Comparison of ENCODE assay signal across 15 mouse cellular contexts in genomic region chr9:108172777-108173350, GRCm38 (mm10). TPM values are rescaled to one million over a fixed set of nuclear protein-coding genes. Genes with fewer than 3 reads are reported as not detected.
A peak's percentile ranks its signal among the peaks of the same experiment; 100 is the strongest.
DNase-seq lines count a peak whose midpoint lies in the region; ATAC-seq and TF ChIP-seq lines count a peak whose summit lies in the region.
"Had no signal": no experiment of that assay in that cellular context is flagged by ENCODE, and none has a peak within 500 bp of the region (broad histone marks: within the 10 kb centered on the region; RNA-seq: fewer than 3 reads in every experiment).

No protein-coding gene starts in this region.

- H3K27me3 ChIP-seq in Patski: no peaks in the 10 kb centered on the region
- H3K27me3 ChIP-seq in myocyte (ENCODE audit: control insufficient read depth, insufficient read depth, insufficient read length): no peaks in the 10 kb centered on the region
- H3K27me3 ChIP-seq: limb, embryonic 13.5 days; neural tube, embryonic 15.5 days had no signal

- TF ChIP-seq POLR2A in myocyte (IDR thresholded peaks at IDR 0.05; ENCODE audit: insufficient read length, low read depth): no peak

- H3K4me3 ChIP-seq in layer of hippocampus, adult 2 months: no peak overlapping the region
- no peak overlapping the region for H3K4me3 ChIP-seq in myocyte
- H3K4me3 ChIP-seq: hindbrain, embryonic 10.5 days; limb, embryonic 13.5 days; neural tube, embryonic 15.5 days had no signal

- H3K27ac ChIP-seq in layer of hippocampus, adult 2 months: peak overlapping the region; percentile 78
- H3K27ac ChIP-seq: hindbrain, embryonic 10.5 days; limb, embryonic 13.5 days; neural tube, embryonic 15.5 days had no signal

- no peaks in the 10 kb centered on the region for H3K36me3 ChIP-seq in myocyte (ENCODE audit: control insufficient read depth, insufficient read depth)
- H3K36me3 ChIP-seq: hindbrain, embryonic 10.5 days; limb, embryonic 13.5 days; neural tube, embryonic 15.5 days had no signal

- TF ChIP-seq CTCF in layer of hippocampus, adult 2 months (conservative IDR thresholded peaks at IDR 0.05): no peak
- TF ChIP-seq CTCF in Patski (IDR thresholded peaks at IDR 0.05): no peak

- in situ Hi-C loops in Patski (cut with MboI; ENCODE audit: low pct_unique_long_range_greater_than_20kb): no loop called here

- peak; percentile 31 for ATAC-seq in Patski
- ATAC-seq: lung, postnatal 0 days had no signal

- H3K79me2 ChIP-seq in myocyte (ENCODE audit: control insufficient read depth, insufficient read depth): no peaks in the 10 kb centered on the region

- POLR2A ChIA-PET in Patski (lab: Charles Lee): interaction anchor here (0.5 kb wide), 1 partner anchor 9 kb away, joined by 3 read pairs; no protein-coding TSS in a partner anchor

- DNase-seq in layer of hippocampus, adult 2 months (ENCODE audit: low spot score in 2 of 2): no peak
- DNase-seq in layer of hippocampus, adult 8-10 months (ENCODE audit: low spot score in 2 of 2): no peak
- DNase-seq in Patski (ENCODE audit: low read depth, low spot score): no peak
- DNase-seq in adrenal gland, postnatal 36 days: peak; percentile 19 to 29
- DNase-seq in thymus, postnatal 25 days: no peak
- DNase-seq in thymus, postnatal 0 days (ENCODE audit: low spot score): no peak
- DNase-seq: cerebellum, adult 11-12 months; embryo, embryonic 11 days; midbrain, embryonic 14.5 days; right cerebral cortex, adult 18-20 months had no signal

- no peak overlapping the region for H3ac ChIP-seq in myocyte (ENCODE audit: control insufficient read depth, insufficient read length)

- CTCF ChIA-PET in Patski (lab: Charles Lee): no interaction called here

- no peak overlapping the region for H3K4me2 ChIP-seq in myocyte (ENCODE audit: low read depth)
- H3K4me2 ChIP-seq: limb, embryonic 13.5 days; neural tube, embryonic 15.5 days had no signal

TF ChIP-seq in myocyte, 11 proteins besides CTCF, POLR2A, EP300 and RAD21:
- TF ChIP-seq USF1 (IDR thresholded peaks at IDR 0.05; ENCODE audit: low read depth): peak; percentile 17
- TF ChIP-seq MYOD1 (IDR thresholded peaks at IDR 0.05; ENCODE audit: control insufficient read depth in 1 of 3, insufficient read length in 2 of 3, low read depth in 2 of 3): peak in 1 of 3 experiments; percentile 33
- TF ChIP-seq SRF (IDR thresholded peaks at IDR 0.05; ENCODE audit: control insufficient read depth, insufficient read length, low read depth): no peak

RNA-seq across cellular contexts. Expression of gene Bsn, which starts 17.3 kb away (rescaled TPM):
- total RNA-seq in layer of hippocampus, adult 2 months (2021): 100 to 1,000 TPM; 236 to 246 TPM
- 100 to 1,000 TPM; 192 to 224 (median 203) TPM for total RNA-seq in layer of hippocampus, adult 8-10 months (2022)
- 0.08 TPM for polyA plus RNA-seq in Patski (2021)
- total RNA-seq in adrenal gland, postnatal 36 days (2021): 1 to 10 TPM; 3.2 to 4.3 TPM
- 0.56 TPM for polyA plus RNA-seq in myocyte (2012; fragmentation: generic; extraction: Trizol)
- polyA plus RNA-seq in thymus, postnatal 0 days (2015; fragmentation: Nextera tagmentation; extraction: Ambion mirVana): 1.9 and 2.0 TPM in 2 replicates

Comparison
In these comparisons a context has a peak if more than half of its experiments do, and no peak if none do; other contexts are left out.
1. DNase-seq: peak in adrenal gland, postnatal 36 days (2 of 2); none in layer of hippocampus, adult 2 months (0 of 2), layer of hippocampus, adult 8-10 months (0 of 2), Patski (single experiment), thymus, postnatal 25 days (single experiment) and thymus, postnatal 0 days (single experiment).
2. RNA of gene Bsn, which starts 17.3 kb away (total RNA-seq): 236 to 246 TPM in layer of hippocampus, adult 2 months and 192 to 224 TPM in layer of hippocampus, adult 8-10 months; 3.2 to 4.3 TPM in adrenal gland, postnatal 36 days; every median in the first group is over 10 times any median in the second.